Mouse (Mus musculus) heart, postnatal 14 days (tissue): Measurements from ENCODE around the gene Cops3. TPM values are rescaled to one million over a fixed set of nuclear protein-coding genes. Genes with fewer than 3 reads are reported as not detected.
"Not testable (repeated sequence)": the region's sequence is repeated elsewhere in the genome, so short reads cannot be mapped to it uniquely, and the experiment has no call there.

ENCODE experiments used
- DNase-seq, 2 experiments: peaks; one replicate each; pipeline ENCODE4 v3.0.0; 2021 to 2022
- intact Hi-C: fragments of 180-260 bp; cut with DNase I; formaldehyde crosslinking; loops from one replicate; pipeline ENCODE4 v1.15.1; 2025
- long read RNA-seq, 2 experiments: library from polyadenylated mRNA; stranded (forward); transcript quantifications; one replicate each; pipeline ENCODE4 v2.0.0; 2021
- total RNA-seq, 2 experiments: library from RNA; stranded (reverse); gene quantifications; 2 replicates each; pipeline ENCODE4 v1.2.3; 2021

Cops3 gene
- total RNA-seq = 10 to 100 TPM; 69.5 to 69.9 TPM
- long read RNA-seq, experiment 1, transcript Cops3-201 (12 exons, 1,646 nt) = major isoform, 120 of 131 reads
- long read RNA-seq, experiment 1, partial matches to known transcripts = 2 of 131 reads
- long read RNA-seq, experiment 1, other reads (novel, unspliced or antisense) = 9 of 131 reads
- long read RNA-seq, experiment 2, transcript Cops3-201 (12 exons, 1,646 nt) = major isoform, 84 of 94 reads
- long read RNA-seq, experiment 2, partial matches to known transcripts = 4 of 94 reads
- long read RNA-seq, experiment 2, other reads (novel, unspliced or antisense) = 6 of 94 reads

DNA sequence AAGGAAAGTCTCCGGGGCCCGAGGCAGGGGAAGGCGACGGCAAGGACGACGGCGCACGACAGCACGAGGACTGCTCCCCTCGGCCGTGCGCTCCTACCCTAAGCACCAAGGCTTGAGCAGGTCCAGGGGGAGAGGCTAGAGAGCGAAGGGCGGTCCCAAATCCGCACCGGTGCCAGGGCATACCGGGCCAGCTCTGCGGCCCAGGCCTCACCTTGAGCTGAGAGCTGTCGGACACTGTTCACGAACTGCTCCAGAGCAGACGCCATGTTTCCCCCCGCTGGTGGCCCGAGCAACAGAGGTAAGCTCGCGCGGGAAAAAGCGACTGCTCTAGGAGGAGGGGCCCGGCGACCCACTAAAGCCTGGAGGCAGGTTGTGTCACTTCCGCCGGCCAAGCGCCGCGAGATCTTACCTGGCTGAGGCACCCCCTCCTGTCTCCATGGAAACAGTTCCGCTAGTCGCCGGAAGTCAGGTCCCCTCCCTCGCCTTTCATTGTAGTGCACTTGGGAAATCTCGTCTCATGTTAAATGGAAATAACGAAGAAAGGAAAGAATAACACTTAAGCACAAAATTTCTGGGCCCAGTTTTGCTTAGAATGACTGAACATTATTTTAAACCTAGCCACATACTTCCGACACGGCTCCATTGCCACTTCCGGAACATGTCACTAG, at the start of gene Cops3:
Gene Cops3, minus strand, starts transcription at position 380 of the 668 bp plus-strand sequence.
- peak; percentile 93 to 95 for DNase-seq
- intact Hi-C loops = no loop called here

GRCm38 (mm10) chr11:59888151-59888550, 48.5 kb upstream of the Cops3 start:
- intact Hi-C loops = loop anchor here (10.0 kb wide), 1 partner anchor 407 kb away; no protein-coding TSS in a partner anchor

GRCm38 (mm10) chr11:59886952-59887351, 47.3 kb upstream of the Cops3 start:
- intact Hi-C loops = loop anchor here (10.0 kb wide), 1 partner anchor 408 kb away; no protein-coding TSS in a partner anchor
- DNase-seq = no peak

More at GRCm38 (mm10) chr11:59888151-59888550, 48.5 kb upstream of the Cops3 start:
- no peak for DNase-seq

DNA sequence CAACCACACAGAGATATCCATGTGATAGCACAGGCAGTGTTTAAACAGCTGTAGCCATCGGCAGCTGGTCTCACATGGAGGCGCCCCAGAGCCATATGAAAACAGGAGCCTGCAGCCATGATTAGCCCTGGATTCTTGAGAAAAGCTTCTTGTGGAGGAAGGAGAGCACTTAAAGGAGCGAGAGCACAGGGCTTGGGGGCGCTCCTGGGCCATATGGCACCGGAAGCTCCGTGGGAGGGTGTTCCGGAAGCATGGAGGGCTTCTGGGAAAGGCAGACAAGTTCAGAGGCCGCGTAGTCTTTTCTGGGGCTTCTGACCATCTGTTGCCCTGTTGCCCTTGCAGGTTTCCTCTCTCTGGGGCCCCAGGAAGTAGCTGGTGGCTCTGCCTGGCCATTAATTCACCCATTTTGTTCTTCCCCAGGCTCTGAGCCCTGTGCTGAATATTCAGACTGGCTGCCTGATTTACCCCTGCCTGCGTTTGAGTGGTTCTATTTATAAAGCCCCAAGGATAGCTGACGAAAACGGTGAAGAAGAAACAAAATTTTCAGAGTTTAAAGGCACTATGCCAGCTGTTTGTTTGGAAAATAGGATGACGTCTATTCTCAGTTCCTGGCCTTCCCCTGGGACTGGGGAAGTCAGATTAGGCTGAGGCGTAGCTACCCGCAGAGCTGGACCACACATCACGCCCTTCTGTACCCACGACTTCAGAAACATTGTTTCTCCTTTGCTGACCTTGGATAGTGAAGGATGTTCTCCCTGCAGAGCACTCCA, 45.8 kb upstream of the Cops3 start:
- intact Hi-C loops = loop anchor here (10.0 kb wide), 1 partner anchor 409 kb away; no protein-coding TSS in a partner anchor
- peak; percentile 38 to 51 for DNase-seq

DNA sequence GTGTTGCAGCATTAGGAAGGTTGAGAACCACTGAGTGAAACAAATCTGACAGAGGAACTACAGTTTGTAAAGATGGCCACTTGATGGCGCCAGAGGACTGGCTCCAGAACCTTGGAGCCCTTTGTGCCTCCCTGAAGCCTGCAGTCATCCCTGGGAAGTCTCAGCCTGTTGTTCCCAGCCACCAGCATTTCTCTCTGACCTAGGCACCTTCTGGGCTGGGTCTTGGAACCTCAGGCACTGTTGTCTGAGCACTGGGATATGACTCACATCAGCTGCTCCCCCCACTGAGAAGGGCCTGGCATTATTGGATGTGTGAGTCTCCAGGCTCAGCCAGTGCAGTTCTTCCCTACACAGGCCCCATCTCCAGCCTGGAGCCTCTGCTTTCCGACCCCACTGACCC, 40.4 kb upstream of the Cops3 start:
- DNase-seq = peak; percentile 81 to 88
- intact Hi-C loops = loop anchor here (1.0 to 10.0 kb wide), 4 partner anchors 86 to 415 kb away; no protein-coding TSS in a partner anchor

- intact Hi-C loops = no loop called here
- DNase-seq = no peak
These were observed 32.5 kb upstream of the Cops3 start for GRCm38 (mm10) chr11:59872124-59872523.

DNA sequence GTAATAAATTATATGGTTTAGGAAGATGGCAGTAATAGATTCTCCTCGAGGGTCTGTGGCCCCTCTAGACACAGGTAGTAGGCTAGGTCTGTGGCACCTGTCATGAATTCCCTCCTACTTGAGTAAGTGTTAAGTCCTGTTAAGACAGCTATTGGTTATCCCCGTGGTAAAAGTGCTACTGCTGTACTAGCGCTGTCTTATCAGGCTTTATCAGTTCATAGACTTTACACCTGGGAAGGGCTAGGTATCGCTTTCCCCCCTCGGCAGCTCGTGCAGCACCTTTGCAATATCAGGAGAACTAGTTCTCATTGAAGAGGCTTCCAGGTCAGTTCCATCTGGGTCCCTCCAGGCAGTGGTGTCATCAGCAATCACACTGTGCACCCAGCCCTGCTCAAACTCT, 24.7 kb upstream of the Cops3 start:
- DNase-seq = no peak
- intact Hi-C loops = no loop called here

GRCm38 (mm10) chr11:59860467-59860866, 20.8 kb upstream of the Cops3 start:
- intact Hi-C loops = no loop called here
- DNase-seq = no peak

GRCm38 (mm10) chr11:59852865-59853264, 13.2 kb upstream of the Cops3 start:
- intact Hi-C loops = no loop called here
- DNase-seq = no peak

- intact Hi-C loops = no loop called here
- peak; percentile 84 to 86 for DNase-seq
These were observed 8.6 kb upstream of the Cops3 start for GRCm38 (mm10) chr11:59847891-59848884.

DNA sequence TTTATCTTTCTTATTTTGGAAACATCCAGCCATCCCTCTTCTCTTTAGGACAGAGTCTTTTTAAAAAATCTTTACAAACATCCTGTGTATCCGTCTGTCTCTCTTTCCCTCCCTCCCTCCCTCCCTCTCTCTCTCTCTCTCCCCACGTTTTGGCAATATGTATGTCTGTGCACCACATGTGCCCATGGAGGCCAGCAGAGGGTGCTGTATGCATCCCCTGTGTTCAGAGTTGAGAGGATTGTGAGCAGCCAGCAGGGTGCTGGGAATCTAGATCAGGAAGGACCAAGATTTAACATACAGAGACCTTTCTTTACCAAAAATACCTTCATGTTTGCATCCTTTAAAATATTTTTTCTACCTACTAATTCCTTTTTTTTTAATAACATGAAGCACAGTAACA, 7.5 kb upstream of the Cops3 start:
- intact Hi-C loops = no loop called here
- DNase-seq = peak; percentile 38 to 52

DNA sequence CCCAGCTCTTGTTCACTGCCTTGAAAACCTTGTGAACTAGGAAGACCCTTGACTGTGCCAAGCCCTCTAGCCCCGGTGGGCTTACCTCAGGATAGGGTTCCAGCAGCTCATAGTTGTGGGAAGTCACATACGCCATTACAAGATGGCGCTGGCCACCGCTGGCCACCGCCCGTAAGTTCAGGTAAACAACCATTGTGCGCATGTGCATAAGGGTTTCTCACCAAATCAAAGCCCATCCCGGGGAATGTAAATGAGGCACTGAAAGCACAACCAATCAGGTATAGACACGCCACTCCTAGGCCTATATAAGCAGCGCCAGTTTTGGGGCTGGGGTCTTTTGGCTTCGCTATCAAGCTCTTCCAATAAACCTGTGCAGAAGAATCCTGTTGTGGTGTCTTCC, 6.7 kb upstream of the Cops3 start:
- intact Hi-C loops = no loop called here

DNA sequence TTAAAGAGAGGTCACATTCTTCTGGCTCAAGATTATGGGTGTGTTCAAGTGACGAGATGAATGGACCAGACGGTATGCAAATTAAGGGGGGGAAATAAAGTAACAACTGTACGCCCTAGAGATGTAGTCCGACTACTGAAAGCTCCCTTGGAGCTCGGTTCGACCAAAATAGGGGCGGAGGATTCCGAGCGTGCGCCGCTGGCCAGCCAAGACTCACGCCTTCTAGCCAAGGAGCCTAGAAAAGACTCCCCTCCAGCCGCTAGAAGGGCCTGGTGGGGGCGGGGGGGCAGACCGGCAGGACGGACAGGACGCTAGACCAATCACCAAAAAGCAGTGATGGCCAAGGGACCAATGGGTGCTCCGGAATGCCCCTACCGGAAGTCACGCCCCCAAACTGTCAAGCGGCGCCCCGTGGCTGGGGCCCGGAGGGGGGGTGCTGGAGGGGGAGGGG, 605 bp downstream of the Cops3 start, which contains the start of gene Nt5m:
Gene Nt5m, plus strand, starts transcription at position 440 of the 451 bp plus-strand sequence.
- peak; percentile 94 to 96 for DNase-seq
- intact Hi-C loops = no loop called here

More for the DNA sequence above, 6.7 kb upstream of the Cops3 start:
- no peak for DNase-seq

GRCm38 (mm10) chr11:59838426-59838825, 1.2 kb downstream of the Cops3 start:
- intact Hi-C loops = no loop called here
- DNase-seq = no peak

- intact Hi-C loops, DNase-seq: not testable (repeated sequence)
These were observed 1.8 kb downstream of the Cops3 start for GRCm38 (mm10) chr11:59837789-59838188.

DNA sequence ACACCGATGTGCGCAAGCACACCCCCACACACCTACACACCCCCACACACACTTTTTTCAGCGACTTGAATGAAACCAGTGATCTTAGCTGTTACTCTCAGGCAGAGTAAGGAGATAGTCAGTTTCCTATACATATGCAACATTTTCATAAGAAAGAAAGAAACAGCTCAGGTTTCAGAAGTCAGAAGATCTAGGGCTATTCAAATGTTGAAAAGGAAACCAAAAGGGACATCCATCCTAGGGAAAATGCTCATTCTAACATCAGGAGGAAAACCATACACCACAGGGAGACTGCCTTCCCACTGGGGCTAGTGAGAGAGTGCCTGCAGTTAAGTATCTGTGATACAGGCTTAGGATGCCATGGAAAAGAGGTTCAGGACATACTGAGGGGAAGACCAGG, 18.0 kb downstream of the Cops3 start:
- no peak for DNase-seq
- intact Hi-C loops = no loop called here

DNA sequence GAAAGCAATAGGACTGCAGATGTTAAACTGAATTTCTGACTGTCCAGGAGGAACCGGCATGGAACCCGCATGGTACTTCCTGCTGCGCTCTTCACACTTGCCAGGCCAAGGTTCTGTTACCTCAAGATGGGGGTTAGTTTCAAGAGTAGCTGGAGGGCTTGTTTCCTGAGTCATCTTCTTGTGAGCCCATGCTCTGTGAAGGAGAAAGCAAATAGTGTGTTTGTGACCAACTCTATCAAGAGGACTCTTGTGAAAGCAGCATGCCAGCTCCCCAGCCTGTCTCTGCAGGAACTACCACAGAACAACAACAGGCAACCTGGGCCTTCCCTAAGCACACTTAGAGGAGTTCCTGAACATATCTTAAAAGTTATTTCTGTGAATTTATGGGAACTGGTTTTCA, 21.7 kb downstream of the Cops3 start:
- intact Hi-C loops = no loop called here
- DNase-seq = no peak

DNA sequence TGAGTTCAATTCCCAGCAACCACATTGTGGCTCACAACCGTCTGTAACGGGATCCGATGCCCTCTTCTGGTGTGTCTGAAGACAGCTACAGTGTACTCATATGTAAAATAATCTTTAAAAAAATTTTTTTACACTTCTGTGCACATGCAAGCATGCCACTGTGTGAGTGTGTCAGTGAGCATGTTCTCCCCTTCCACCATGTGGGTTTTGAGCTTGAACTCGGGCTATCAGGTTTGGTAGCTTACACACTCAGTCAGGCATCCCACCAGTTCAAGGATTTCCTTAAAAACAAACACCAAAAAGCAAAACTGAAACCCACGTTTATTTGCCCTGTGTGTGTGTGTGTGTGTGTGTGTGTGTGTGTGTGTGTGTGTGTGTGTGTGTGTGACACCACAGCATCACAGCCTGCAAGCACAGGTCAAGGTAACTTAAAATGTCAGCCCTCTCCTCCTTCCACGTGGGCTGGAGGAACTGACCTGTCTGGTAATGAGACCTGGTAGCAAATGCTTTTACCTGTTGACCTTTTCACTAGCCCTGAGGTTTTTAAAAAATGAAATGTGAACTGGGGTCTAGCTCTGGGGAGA, 24.1 kb downstream of the Cops3 start:
- intact Hi-C loops = no loop called here
- DNase-seq = no peak

DNA sequence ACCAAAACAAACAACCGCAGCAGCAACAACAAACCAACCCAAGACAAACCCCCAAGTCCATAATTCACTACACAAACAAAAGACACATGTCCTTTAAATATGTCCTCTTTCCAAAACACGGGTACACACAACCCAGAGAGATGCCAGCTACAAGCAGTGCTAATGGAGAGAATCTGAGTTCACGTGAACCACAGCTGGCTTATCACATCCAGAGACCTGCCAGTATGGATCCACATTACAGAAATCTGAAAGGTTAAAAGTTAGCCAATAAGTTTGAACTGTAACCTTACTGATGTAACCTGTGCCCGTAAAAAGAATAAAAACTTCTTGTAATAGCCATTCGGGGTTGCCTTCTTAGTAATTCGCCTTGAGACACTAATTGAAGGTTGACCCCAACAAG, 24.7 kb downstream of the Cops3 start:
- DNase-seq = no peak
- intact Hi-C loops = no loop called here
